Mouse (Mus musculus): ENCODE results near the gene Traf4. TPM values are rescaled to one million over a fixed set of nuclear protein-coding genes. Genes with fewer than 3 reads are reported as not detected.
"Not testable (repeated sequence)": the region's sequence is repeated elsewhere in the genome, so short reads cannot be mapped to it uniquely, and the experiment has no call there.

Traf4 gene
- polyA plus RNA-seq, 1 experiment from 2014 or later, result 83.8 TPM

GRCm38 (mm10) chr11:78202372-78202771 is 37.0 kb upstream of the Traf4 start:
- 94% methylated on average over 3 of the region's 3 CpGs for WGBS
- H3K4me2 ChIP-seq (ENCODE audit: low read length), result no peak overlapping the region
- no peak overlapping the region for H3K9ac ChIP-seq (ENCODE audit: low read depth, low read length)
- no peaks in the 10 kb centered on the region for H3K27me3 ChIP-seq (ENCODE audit: control insufficient read depth, insufficient read depth, low read depth, low read length)
- no peak overlapping the region for H3K27ac ChIP-seq (ENCODE audit: low read length)
- no peaks in the 10 kb centered on the region for H3K4me1 ChIP-seq (ENCODE audit: control insufficient read depth, insufficient read depth, low read length)
- ATAC-seq, result no peak
- no peaks in the 10 kb centered on the region for H3K9me3 ChIP-seq (replicated peaks; ENCODE audit: control insufficient read depth, low read length, poor library complexity, severe bottlenecking)
- no peak overlapping the region for H3K4me3 ChIP-seq (ENCODE audit: low read depth, low read length)
- H3K36me3 ChIP-seq (ENCODE audit: control insufficient read depth, insufficient read depth, low read length), result peaks cover 13% of the 10 kb centered on the region

DNA sequence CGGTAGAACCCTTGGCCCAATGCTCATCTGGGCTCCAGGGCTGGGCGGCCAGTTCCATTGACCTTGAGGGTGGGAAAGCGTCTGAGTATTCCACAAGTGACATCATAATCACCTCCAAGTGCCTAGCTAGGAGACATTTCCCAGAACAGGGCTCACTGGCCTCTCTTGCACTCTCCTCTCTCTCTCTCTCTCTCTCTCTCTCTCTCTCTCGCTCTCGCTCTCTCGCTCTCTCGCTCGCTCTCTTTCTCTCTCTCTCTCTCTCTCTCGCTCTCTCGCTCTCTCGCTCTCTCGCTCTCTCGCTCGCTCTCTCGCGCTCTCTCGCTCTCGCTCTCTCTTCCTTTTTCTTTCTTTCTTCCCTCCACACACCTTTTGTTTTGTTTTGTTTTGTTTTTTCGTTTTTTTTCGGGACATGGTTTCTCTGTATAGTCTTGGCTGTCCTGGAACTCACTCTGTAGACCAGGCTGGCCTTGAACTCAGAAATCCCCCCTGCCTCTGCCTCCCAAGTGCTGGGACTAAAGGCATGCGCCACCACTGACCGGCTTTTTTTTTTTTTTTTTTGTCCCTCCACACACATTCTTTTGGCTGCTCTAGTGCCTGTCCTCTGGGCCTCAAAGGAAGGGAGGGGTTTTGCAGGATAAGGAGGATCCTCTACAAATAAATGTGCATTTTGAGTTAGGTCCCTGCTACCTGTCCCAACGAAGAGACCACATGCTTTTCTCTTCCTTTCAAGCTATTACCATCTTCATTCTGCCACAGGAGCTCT is 29.9 kb upstream of the Traf4 start:
- Histone ChIP-seq H3K27ac (ENCODE audit: low read length) (no peak overlapping the region), H3K27me3 (ENCODE audit: control insufficient read depth, insufficient read depth, low read depth, low read length) (no peaks in the 10 kb centered on the region), H3K4me1 (ENCODE audit: control insufficient read depth, insufficient read depth, low read length) (0 out of 2 replicates have a peak, but pooled peaks cover 4% of the 10 kb centered on the region), H3K9ac (ENCODE audit: low read depth, low read length) (no peak overlapping the region), H3K4me2 (ENCODE audit: low read length) (peak overlapping the region; percentile 52), H3K36me3 (ENCODE audit: control insufficient read depth, insufficient read depth, low read length) (peaks cover 20% of the 10 kb centered on the region), H3K9me3 (replicated peaks; ENCODE audit: control insufficient read depth, low read length, poor library complexity, severe bottlenecking) (no peaks in the 10 kb centered on the region), H3K4me3 (ENCODE audit: low read depth, low read length) (peak overlapping the region; percentile 30)
- 56% methylated on average over 23 of the region's 23 CpGs for WGBS
- no peak for ATAC-seq

DNA sequence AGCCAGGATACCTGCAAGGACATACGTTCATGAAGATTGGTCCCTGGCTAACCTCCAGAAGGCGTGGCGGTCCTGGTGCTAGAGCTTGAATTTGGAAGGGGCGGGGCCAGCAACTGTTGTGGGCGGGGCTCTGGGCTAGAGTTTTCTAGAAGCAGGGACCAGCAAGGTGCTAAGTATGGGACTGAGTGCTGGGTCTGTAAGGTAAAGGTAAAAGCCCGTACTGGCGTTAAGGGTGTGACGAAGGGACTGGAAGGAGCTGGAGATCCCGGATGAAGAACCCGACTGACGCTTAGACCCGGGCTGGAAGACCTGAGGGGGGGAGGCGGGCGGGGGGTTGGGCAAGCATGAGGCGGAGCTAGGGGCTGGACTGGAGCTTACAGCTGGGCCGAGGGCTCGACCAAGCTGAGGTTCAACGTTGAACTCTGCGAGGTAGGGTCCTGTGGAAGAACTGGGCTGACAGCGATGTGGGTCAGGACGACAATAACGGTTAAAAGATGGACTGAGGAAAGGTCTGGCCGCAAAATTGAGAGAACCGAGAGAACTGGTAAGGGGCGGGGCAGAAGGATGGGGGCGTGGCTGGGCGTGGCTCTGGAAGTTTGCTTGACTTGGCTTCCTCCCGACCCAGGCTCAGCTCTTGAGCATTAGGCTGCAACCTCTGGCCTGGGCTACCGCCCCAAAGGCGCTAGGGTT is 29.2 kb upstream of the Traf4 start:
- Histone ChIP-seq H3K4me1 (ENCODE audit: control insufficient read depth, insufficient read depth, low read length) (peaks cover 11% of the 10 kb centered on the region), H3K9ac (ENCODE audit: low read depth, low read length) (no peak overlapping the region; the same call in 1 of the 2 replicates), H3K27me3 (ENCODE audit: control insufficient read depth, insufficient read depth, low read depth, low read length) (no peaks in the 10 kb centered on the region), H3K36me3 (ENCODE audit: control insufficient read depth, insufficient read depth, low read length) (peaks cover 20% of the 10 kb centered on the region), H3K4me3 (ENCODE audit: low read depth, low read length) (peak overlapping the region; percentile 30), H3K27ac (ENCODE audit: low read length) (no peak overlapping the region), H3K9me3 (replicated peaks; ENCODE audit: control insufficient read depth, low read length, poor library complexity, severe bottlenecking) (no peaks in the 10 kb centered on the region), H3K4me2 (ENCODE audit: low read length) (peak overlapping the region; percentile 52)
- ATAC-seq, result no peak; the same call in 1 of the 2 replicates
- WGBS, result 5% methylated on average over 28 of the region's 30 CpGs

- 81% methylated on average over 1 of the region's 1 CpGs for WGBS
Measured at GRCm38 (mm10) chr11:78193113-78193512, 27.7 kb upstream of the Traf4 start, which contains the start of gene Proca1. Proca1 (plus strand) TSS chr11:78193392.

DNA sequence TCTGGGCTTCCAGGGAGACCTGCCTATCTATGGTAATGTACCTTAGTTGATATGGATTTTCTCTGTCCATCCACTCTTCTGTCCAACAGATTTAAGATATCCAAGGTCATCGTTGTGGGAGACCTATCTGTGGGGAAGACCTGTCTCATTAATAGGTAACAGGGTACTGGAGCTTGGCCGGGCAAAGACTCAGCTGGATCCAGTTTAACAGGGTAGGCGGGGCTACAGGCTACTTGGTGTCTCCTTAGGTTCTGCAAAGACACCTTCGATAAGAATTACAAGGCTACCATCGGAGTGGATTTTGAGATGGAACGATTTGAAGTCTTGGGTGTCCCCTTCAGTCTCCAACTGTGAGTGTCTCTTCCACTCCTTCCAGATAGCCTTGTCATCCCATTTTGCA is 24.7 kb upstream of the Traf4 start:
- Histone ChIP-seq H3K4me1 (ENCODE audit: control insufficient read depth, insufficient read depth, low read length) (peaks cover 17% of the 10 kb centered on the region), H3K9me3 (replicated peaks; ENCODE audit: control insufficient read depth, low read length, poor library complexity, severe bottlenecking) (no peaks in the 10 kb centered on the region), H3K4me3 (ENCODE audit: low read depth, low read length) (peak overlapping the region; percentile 80), H3K27ac (ENCODE audit: low read length) (peak overlapping the region; percentile 93), H3K9ac (ENCODE audit: low read depth, low read length) (no peak overlapping the region; the same call in 1 of the 2 replicates), H3K36me3 (ENCODE audit: control insufficient read depth, insufficient read depth, low read length) (peaks cover 20% of the 10 kb centered on the region), H3K4me2 (ENCODE audit: low read length) (peak overlapping the region; percentile 74), H3K27me3 (ENCODE audit: control insufficient read depth, insufficient read depth, low read depth, low read length) (no peaks in the 10 kb centered on the region)
- 75% methylated on average over 6 of the region's 6 CpGs for WGBS
- no peak for ATAC-seq

More at GRCm38 (mm10) chr11:78193113-78193512, 27.7 kb upstream of the Traf4 start, which contains the start of gene Proca1:
- H3K4me2 ChIP-seq (ENCODE audit: low read length), result peak within 1 kb of the TSS; percentile 52; the same call in 1 of the 2 replicates
- no peak for ATAC-seq
- no peak within 1 kb of the TSS for H3K9ac ChIP-seq (ENCODE audit: low read depth, low read length)
- H3K27me3 ChIP-seq (ENCODE audit: control insufficient read depth, insufficient read depth, low read depth, low read length), result no peaks in the 10 kb centered on the region
- H3K4me1 ChIP-seq (ENCODE audit: control insufficient read depth, insufficient read depth, low read length), result peaks cover 12% of the 10 kb centered on the region
- no peaks in the 10 kb centered on the region for H3K9me3 ChIP-seq (replicated peaks; ENCODE audit: control insufficient read depth, low read length, poor library complexity, severe bottlenecking)
- no peak within 1 kb of the TSS for H3K4me3 ChIP-seq (ENCODE audit: low read depth, low read length)
- no peak within 1 kb of the TSS for H3K27ac ChIP-seq (ENCODE audit: low read length)
- peaks cover 20% of the 10 kb centered on the region for H3K36me3 ChIP-seq (ENCODE audit: control insufficient read depth, insufficient read depth, low read length)

- under 1% methylated on average over 42 of the region's 42 CpGs for WGBS
- H3K36me3 ChIP-seq (ENCODE audit: control insufficient read depth, insufficient read depth, low read length), result peaks cover 20% of the 10 kb centered on the region
- H3K27me3 ChIP-seq (ENCODE audit: control insufficient read depth, insufficient read depth, low read depth, low read length), result no peaks in the 10 kb centered on the region
- H3K27ac ChIP-seq (ENCODE audit: low read length), result peak overlapping the region; percentile 93
- H3K9me3 ChIP-seq (replicated peaks; ENCODE audit: control insufficient read depth, low read length, poor library complexity, severe bottlenecking), result no peaks in the 10 kb centered on the region
- H3K4me1 ChIP-seq (ENCODE audit: control insufficient read depth, insufficient read depth, low read length), result peaks cover 14% of the 10 kb centered on the region
- peak overlapping the region; percentile 74 for H3K4me2 ChIP-seq (ENCODE audit: low read length)
- ATAC-seq, result peak; percentile 83
- H3K9ac ChIP-seq (ENCODE audit: low read depth, low read length), result peak overlapping the region; percentile 91
- peak overlapping the region; percentile 80 for H3K4me3 ChIP-seq (ENCODE audit: low read depth, low read length)
Measured at GRCm38 (mm10) chr11:78189234-78190040, 24.0 kb upstream of the Traf4 start.

DNA sequence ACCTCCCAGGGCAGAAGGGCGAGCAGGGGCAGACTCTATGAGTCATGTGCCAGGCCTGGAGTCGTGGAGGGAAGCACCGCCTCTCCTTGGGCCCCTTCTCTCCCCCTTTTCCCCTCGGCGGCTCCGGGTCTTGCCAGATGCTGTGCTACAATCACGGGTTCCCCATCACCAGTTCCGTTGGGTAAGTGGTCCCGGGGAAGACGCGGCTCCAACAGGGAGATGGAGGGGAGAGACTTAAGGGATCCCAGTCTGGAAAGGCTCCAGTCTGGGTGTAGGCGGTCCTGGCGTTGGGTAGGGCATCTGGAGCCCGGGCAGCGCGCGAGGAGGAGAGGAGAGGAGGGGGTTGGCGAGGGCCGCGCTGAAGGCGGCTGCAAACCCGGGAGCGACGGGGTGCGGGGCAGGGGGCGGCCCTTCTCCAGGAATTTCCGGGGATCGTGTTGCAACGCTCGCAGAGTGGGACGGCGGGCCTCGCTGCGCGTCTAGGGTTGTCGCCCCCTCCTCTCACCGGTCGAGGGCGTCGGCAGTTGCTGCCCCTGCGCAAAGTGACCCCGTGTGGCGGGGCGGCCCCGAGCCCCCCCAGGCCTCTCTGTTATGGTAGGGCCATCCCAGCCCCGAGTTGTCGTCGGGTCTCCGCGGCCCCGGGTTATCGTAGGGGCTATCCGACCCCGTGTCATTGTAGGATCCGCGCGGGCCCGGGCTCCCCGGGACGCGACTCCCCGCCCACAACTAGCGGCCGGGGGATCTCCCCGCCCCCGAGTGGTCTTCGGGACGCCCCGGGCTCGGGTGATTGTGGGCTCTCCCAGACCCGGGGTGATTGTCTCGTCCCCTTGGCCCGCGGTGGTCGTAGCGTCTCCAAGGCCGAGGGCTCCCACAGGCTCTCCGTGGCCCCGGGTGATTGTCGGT is 23.2 kb upstream of the Traf4 start, which contains the start of gene Rab34:
Gene Rab34 (plus strand): TSS at position 100 of the 903 bp plus-strand sequence.
- Histone ChIP-seq H3K4me2 (ENCODE audit: low read length) (peak within 1 kb of the TSS; percentile 74), H3K9me3 (replicated peaks; ENCODE audit: control insufficient read depth, low read length, poor library complexity, severe bottlenecking) (no peaks in the 10 kb centered on the region), H3K27me3 (ENCODE audit: control insufficient read depth, insufficient read depth, low read depth, low read length) (no peaks in the 10 kb centered on the region), H3K36me3 (ENCODE audit: control insufficient read depth, insufficient read depth, low read length) (peaks cover 18% of the 10 kb centered on the region), H3K4me3 (ENCODE audit: low read depth, low read length) (peak within 1 kb of the TSS; percentile 80), H3K4me1 (ENCODE audit: control insufficient read depth, insufficient read depth, low read length) (peaks cover 19% of the 10 kb centered on the region), H3K27ac (ENCODE audit: low read length) (peak within 1 kb of the TSS; percentile 93), H3K9ac (ENCODE audit: low read depth, low read length) (peak within 1 kb of the TSS; percentile 91)
- peak; percentile 76 for ATAC-seq
- under 1% methylated on average over 62 of the region's 80 CpGs for WGBS

GRCm38 (mm10) chr11:78184702-78185101 is 19.3 kb upstream of the Traf4 start:
- H3K9me3 ChIP-seq (replicated peaks; ENCODE audit: control insufficient read depth, low read length, poor library complexity, severe bottlenecking); H3K4me2 ChIP-seq (ENCODE audit: low read length); H3K27me3 ChIP-seq (ENCODE audit: control insufficient read depth, insufficient read depth, low read depth, low read length); H3K4me3 ChIP-seq (ENCODE audit: low read depth, low read length); H3K27ac ChIP-seq (ENCODE audit: low read length); ATAC-seq; H3K9ac ChIP-seq (ENCODE audit: low read depth, low read length): not testable (repeated sequence)
- Histone ChIP-seq H3K36me3 (ENCODE audit: control insufficient read depth, insufficient read depth, low read length) (peaks cover 10% of the 10 kb centered on the region), H3K4me1 (ENCODE audit: control insufficient read depth, insufficient read depth, low read length) (peaks cover 23% of the 10 kb centered on the region)
- WGBS, result 98% methylated on average over 6 of the region's 6 CpGs

Measured in midbrain, embryonic 16.5 days (tissue).